Mouse (Mus musculus) limb, embryonic 14.5 days (tissue): ENCODE results near the gene Inpp5a. TPM values are rescaled to one million over a fixed set of nuclear protein-coding genes. Genes with fewer than 3 reads are reported as not detected.

Source experiments
- ATAC-seq: fragments of 200-750 bp; cut with Nextera tagmentation; 2 replicates; pipeline ENCODE4 v1.8.0; 2017; ENCODE audit warnings: low read depth, moderate number of reproducible peaks, moderate TSS enrichment; ENCODE audit not compliant: low FRiP score
- DNase-seq: peaks from one replicate; pipeline ENCODE4 v3.0.0-alpha.2; 2015; ENCODE audit warnings: low spot score
- H3K27ac ChIP-seq: fragments of 300-500 bp; sonication (generic); replicated peaks from 2 replicates; pipeline ENCODE4 v1.5.1; 2014; ENCODE audit warnings: low read depth, mild to moderate bottlenecking, low read length, moderate library complexity, mixed read lengths
- H3K27me3 ChIP-seq: fragments of 300-500 bp; sonication (generic); 2 replicates; pipeline ENCODE4 v1.6.1; 2014; ENCODE audit warnings: low read length, mixed read lengths; ENCODE audit not compliant: control insufficient read depth, insufficient read depth
- H3K36me3 ChIP-seq: fragments of 300-500 bp; sonication (generic); 2 replicates; pipeline ENCODE4 v1.6.1; 2014; ENCODE audit warnings: mild to moderate bottlenecking, low read length, moderate library complexity, mixed read lengths; ENCODE audit not compliant: control insufficient read depth, insufficient read depth
- H3K4me1 ChIP-seq: fragments of 300-500 bp; sonication (generic); 2 replicates; pipeline ENCODE4 v1.6.1; 2014; ENCODE audit warnings: antibody characterized with exemption, low read length, mixed read lengths; ENCODE audit not compliant: control insufficient read depth, insufficient read depth
- H3K4me2 ChIP-seq: fragments of 300-500 bp; sonication (generic); replicated peaks from 2 replicates; pipeline ENCODE4 v1.6.1; 2014; ENCODE audit warnings: low read depth, mild to moderate bottlenecking, low read length, moderate library complexity; ENCODE audit not compliant: severe bottlenecking
- H3K4me3 ChIP-seq: fragments of 300-500 bp; sonication (generic); replicated peaks from 2 replicates; pipeline ENCODE4 v1.5.1; 2014; ENCODE audit warnings: low read length
- H3K9ac ChIP-seq: fragments of 300-500 bp; sonication (generic); 2 replicates; pipeline ENCODE4 v1.6.1; 2014; ENCODE audit warnings: mild to moderate bottlenecking, low read depth, low read length, moderate library complexity; ENCODE audit not compliant: severe bottlenecking
- H3K9me3 ChIP-seq: fragments of 300-500 bp; sonication (generic); 2 replicates; pipeline ENCODE4 v1.6.1; 2016; ENCODE audit warnings: low read length; ENCODE audit not compliant: control insufficient read depth
- POLR2A ChIP-seq: fragments of 200-500 bp; IDR thresholded peaks from 2 replicates; pipeline ENCODE4 v1.8.0; 2012; ENCODE audit warnings: inconsistent platforms, mild to moderate bottlenecking, moderate library complexity, borderline replicate concordance; ENCODE audit not compliant: insufficient read depth, insufficient read length; ENCODE audit errors: extremely low read depth
- WGBS: fragments of 180-500 bp; shearing (Covaris S2); extraction: QIAGEN DNeasy Blood & Tissue Kit; methylation state at CpG from one replicate; pipeline ENCODE4 v1.1.7; 2014; 5-methylcytosine and 5-hydroxymethylcytosine counted together
- polyA plus RNA-seq, 2 experiments: library from polyadenylated mRNA; depleted of rRNA in 1 of 2; stranded (reverse) in 1 of 2; unstranded in 1 of 2; fragments of >200 nt; fragmentation: Nextera tagmentation in 1 of 2; extraction: Ambion mirVana in 1 of 2; gene quantifications; 2 replicates each; pipeline versions ENCODE4 v1.2.1 to v1.2.3; 2012 to 2014

Inpp5a gene
- polyA plus RNA-seq, 2 experiments: 29.0 to 39.7 TPM

DNA sequence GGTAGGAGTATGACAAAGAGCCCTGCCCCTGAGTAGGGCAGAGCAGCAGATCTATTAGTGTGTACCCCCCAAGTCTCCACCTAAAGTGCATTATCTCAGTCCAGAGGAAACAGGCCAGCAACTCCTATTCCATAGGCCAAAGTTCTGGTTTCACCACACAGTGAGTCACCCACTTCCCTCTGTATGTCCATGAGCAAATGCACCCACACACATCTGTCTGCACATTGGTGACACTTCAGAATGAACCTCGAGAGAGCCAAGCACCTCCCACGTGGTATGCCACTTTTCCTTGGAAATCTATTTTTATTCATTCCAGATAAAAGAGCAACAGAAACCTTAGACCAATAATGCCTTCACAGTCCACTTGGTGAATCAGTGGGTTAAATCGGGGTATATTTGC is 38.3 kb upstream of the Inpp5a start:
- no peak overlapping the region for H3K4me3 ChIP-seq
- no peak overlapping the region for H3K27ac ChIP-seq
- no peak for ATAC-seq
- no peak for TF ChIP-seq POLR2A
- H3K9me3 ChIP-seq: no peaks in the 10 kb centered on the region
- H3K9ac ChIP-seq: no peak overlapping the region
- H3K36me3 ChIP-seq: no peaks in the 10 kb centered on the region
- no peaks in the 10 kb centered on the region for H3K27me3 ChIP-seq
- no peak overlapping the region for H3K4me2 ChIP-seq
- H3K4me1 ChIP-seq: no peaks in the 10 kb centered on the region
- 81% methylated on average over 3 of the region's 3 CpGs for WGBS
- no peak for DNase-seq

DNA sequence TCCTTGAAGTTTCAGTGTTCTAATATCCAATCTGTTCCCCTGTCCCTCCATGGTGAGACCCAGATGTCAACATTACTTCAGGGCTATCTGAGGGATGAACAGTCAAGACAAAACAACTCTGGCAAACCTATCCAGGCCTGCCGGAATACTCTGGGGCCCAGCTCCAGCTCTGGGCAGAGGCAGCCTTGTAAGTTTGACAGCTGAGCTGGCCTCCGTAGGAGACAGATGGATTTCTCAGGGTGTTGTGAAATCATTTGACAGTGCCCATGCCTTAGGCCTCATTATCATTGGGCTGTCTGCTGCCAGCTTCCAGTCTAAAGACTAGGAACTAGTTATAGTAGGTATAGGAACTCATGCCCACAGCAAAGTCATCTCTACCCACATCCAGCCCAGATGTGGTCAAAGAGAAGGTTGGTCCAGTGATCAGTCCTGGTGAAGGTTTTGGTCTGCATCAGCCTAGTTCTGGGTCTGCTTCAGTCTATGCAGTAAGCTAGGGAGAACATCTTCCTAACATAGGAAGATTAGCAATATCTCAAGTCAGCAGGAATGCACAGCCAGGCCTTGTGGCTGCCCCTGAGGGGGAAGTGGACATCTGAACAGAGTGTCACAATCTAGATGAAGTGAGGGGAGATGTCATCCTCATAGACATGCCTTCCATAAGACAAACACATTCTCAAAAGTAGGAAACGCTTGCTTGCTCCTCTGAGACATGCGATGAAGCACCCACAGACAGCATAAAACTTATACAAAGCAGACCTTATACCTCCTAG is 34.4 kb upstream of the Inpp5a start:
- Histone ChIP-seq H3K4me1 (no peaks in the 10 kb centered on the region), H3K9ac (no peak overlapping the region), H3K4me3 (no peak overlapping the region), H3K4me2 (no peak overlapping the region), H3K9me3 (no peaks in the 10 kb centered on the region), H3K27me3 (no peaks in the 10 kb centered on the region), H3K36me3 (no peaks in the 10 kb centered on the region), H3K27ac (no peak overlapping the region)
- ATAC-seq: no peak
- DNase-seq: no peak
- TF ChIP-seq POLR2A: no peak
- WGBS: 90% methylated on average over 4 of the region's 4 CpGs

GRCm38 (mm10) chr7:139357043-139357442 is 31.9 kb upstream of the Inpp5a start:
- H3K27ac ChIP-seq: no peak overlapping the region
- ATAC-seq: no peak
- WGBS: 83% methylated on average over 2 of the region's 2 CpGs
- no peak overlapping the region for H3K4me2 ChIP-seq
- peaks cover 3% of the 10 kb centered on the region; the same call in 1 of the 2 replicates for H3K4me1 ChIP-seq
- no peak for DNase-seq
- no peaks in the 10 kb centered on the region for H3K36me3 ChIP-seq
- H3K4me3 ChIP-seq: no peak overlapping the region
- no peaks in the 10 kb centered on the region for H3K9me3 ChIP-seq
- TF ChIP-seq POLR2A: no peak
- no peaks in the 10 kb centered on the region for H3K27me3 ChIP-seq
- no peak overlapping the region for H3K9ac ChIP-seq

GRCm38 (mm10) chr7:139359906-139360305 is 29.0 kb upstream of the Inpp5a start:
- no peaks in the 10 kb centered on the region for H3K36me3 ChIP-seq
- no peak overlapping the region for H3K27ac ChIP-seq
- no peak for TF ChIP-seq POLR2A
- WGBS: 75% methylated on average over 4 of the region's 4 CpGs
- no peak overlapping the region for H3K4me3 ChIP-seq
- no peak for DNase-seq
- no peak overlapping the region for H3K9ac ChIP-seq
- no peak overlapping the region for H3K4me2 ChIP-seq
- H3K4me1 ChIP-seq: peaks cover 23% of the 10 kb centered on the region
- no peak for ATAC-seq
- H3K9me3 ChIP-seq: no peaks in the 10 kb centered on the region
- H3K27me3 ChIP-seq: no peaks in the 10 kb centered on the region

- Histone ChIP-seq H3K27me3 (no peaks in the 10 kb centered on the region), H3K4me2 (no peak overlapping the region), H3K27ac (no peak overlapping the region), H3K36me3 (no peaks in the 10 kb centered on the region), H3K9ac (no peak overlapping the region), H3K9me3 (no peaks in the 10 kb centered on the region), H3K4me3 (no peak overlapping the region), H3K4me1 (peaks cover 31% of the 10 kb centered on the region)
- DNase-seq: no peak
- 86% methylated on average over 3 of the region's 3 CpGs for WGBS
- ATAC-seq: no peak
- TF ChIP-seq POLR2A: no peak
Observed at GRCm38 (mm10) chr7:139360890-139361559, 27.9 kb upstream of the Inpp5a start.
